Mouse (Mus musculus): ENCODE results near the gene Trim67.

Gene Trim67

DNA sequence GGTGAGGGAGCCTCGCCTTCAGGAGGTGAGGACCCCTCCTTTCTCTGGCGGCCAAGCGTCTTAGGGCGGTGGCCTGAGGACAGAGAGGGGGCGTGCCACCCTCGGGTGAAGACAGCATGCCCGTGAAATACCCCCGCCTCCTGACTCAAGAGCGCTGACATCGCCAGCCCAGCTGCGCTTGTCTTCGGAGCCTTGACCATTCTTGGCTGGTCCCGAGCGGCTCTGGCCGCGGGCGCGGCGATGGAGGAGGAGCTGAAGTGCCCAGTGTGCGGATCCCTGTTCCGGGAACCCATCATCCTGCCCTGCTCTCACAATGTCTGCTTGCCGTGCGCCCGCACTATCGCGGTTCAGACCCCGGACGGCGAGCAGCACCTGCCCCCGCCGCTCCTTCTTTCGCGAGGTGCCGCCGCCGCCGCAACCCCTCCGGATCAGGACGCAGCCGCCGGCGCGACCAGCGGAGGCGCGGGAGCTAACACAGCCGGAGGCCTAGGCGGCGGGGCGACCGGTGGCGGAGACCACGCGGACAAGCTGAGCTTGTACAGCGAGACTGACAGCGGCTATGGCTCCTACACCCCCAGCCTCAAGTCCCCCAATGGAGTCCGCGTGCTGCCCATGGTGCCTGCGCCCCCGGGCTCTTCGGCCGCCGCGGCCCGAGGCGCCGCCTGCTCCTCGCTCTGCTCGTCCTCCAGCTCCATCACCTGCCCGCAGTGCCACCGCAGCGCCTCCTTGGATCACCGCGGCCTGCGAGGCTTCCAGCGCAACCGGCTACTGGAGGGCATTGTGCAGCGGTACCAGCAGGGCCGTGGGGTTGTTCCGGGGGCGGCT is 981 bp downstream of the Trim67 start:
- ATAC-seq (ENCODE audit: low TSS enrichment), result peak; percentile 21; the same call in 1 of the 2 replicates

- peak; percentile 64; the same call in 1 of the 2 replicates for ATAC-seq (ENCODE audit: low TSS enrichment)
Measured at GRCm38 (mm10) chr8:124794486-124794780, 1.5 kb downstream of the Trim67 start.

DNA sequence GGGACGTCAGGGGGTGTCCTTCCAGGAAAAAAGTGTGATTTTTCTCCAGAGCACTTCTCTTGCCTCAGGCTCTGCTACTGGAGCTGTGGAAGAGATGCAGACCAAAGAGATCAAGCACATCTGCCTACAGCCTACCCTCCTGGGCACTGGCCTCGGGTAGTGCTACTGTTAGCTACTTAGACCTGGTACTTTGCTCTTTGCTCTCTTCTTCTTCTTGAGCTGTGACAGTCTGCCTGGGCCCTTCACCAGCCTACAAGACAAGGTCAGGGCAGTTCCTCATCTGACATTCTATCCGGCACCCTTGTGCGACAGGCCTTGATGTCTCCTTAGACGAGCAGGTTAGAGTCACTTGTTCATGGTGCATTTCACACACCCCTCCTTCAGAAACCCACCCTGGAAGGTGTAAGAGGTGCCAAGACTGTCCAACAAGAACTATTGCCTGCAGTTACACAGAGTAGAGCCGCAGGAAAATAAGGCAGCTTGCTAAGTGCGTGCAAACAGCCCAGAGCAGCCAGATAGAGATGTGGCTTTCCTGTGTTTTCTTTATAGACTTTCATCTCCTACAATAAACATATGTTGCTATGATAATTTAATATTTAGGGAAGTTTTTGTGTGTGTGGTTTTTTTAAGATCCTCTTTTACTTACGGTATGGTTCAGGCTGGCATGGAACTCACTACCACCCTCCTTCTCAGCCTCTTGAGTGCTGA is 3.0 kb downstream of the Trim67 start:
- ATAC-seq (ENCODE audit: low TSS enrichment), result no peak

DNA sequence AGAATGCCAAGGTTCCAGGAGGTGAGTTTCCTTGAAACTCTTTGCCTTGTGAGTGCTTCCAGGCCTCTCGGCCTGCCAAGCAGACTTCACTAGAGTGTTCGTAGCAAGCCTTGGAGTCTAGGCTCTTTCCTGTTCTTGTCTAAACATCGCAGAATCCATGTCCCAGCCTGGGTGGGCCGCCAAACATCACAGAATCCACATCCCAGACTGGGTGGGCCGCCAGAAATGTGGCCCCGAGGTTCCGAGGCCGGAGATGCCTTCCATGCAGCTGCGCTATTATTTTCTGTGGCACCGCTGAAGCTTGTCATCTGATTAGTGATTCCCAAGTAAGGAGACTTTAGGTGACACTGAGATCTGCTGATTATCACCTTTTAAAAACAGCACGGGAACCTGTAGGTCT is 7.7 kb downstream of the Trim67 start:
- no peak for ATAC-seq (ENCODE audit: low TSS enrichment)

DNA sequence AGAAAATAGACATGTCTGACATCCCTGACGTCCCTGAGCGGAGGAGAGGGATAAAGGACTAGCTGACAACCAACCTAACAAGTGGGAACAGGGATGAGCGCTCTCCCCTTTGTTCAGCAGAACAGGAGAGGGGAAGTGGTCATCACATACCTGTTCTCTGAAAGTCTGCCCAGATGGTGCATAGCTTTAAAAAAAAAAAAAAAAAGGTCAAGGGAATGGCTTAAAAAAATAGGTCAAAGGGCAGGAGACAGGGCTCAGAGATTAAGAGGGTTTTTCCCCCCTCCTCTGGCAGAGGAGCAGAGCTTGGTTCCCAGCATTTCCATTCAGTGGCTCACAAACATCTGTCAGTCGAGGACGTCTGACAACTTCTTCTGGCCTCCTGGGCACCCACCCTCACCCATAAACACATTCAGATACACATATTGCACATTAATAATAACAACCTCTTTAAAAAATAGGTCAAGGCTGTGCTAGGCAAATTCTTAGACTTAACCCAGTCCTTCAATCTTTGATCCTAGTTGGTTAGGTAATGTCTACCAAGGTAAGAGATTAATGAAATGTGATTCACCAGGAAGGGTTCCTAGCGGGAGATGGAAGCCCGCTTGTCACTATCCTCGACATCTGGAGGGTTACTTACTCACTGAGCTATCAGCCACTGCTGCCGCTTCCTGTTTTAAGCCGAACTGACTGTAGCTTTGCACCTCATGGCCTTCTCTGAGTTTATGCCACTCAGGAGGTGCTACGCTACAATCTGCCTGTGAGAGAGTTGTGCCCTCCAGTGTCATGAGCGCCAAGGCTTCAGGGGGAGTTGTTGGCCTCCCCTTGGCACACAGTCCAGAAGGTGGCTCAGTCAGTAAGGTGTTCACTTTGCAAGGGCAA is 11.2 kb downstream of the Trim67 start:
- ATAC-seq (ENCODE audit: low TSS enrichment), result no peak

GRCm38 (mm10) chr8:124805990-124806389 is 13.1 kb downstream of the Trim67 start:
- ATAC-seq (ENCODE audit: low TSS enrichment), result no peak

- ATAC-seq (ENCODE audit: low TSS enrichment), result no peak
Measured at GRCm38 (mm10) chr8:124809419-124809818, 16.5 kb downstream of the Trim67 start.

GRCm38 (mm10) chr8:124810056-124810610 is 17.2 kb downstream of the Trim67 start:
- no peak for ATAC-seq (ENCODE audit: low TSS enrichment)

GRCm38 (mm10) chr8:124810689-124811394 is 17.9 kb downstream of the Trim67 start:
- no peak for ATAC-seq (ENCODE audit: low TSS enrichment)

DNA sequence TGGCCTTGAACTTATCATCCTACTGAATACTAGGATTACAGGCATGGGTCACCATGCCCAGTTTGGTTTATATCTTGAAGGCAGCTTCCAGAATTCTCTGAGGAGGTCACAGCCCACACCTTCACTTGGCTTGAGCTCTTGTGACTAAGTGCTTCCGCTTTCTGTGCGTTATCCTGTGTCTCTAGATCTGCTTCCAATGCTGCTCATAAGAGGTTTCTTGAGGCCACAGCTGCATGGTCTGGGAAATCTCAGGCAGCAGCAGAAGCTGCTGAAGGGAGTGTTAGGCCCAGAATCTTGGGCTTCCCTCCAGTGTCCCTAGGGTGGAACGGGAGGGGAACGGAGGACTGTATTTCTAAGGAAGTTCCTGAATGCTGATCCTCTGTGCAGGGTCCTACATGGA is 20.4 kb downstream of the Trim67 start:
- no peak for ATAC-seq (ENCODE audit: low TSS enrichment)

- no peak for ATAC-seq (ENCODE audit: low TSS enrichment)
Measured at GRCm38 (mm10) chr8:124815870-124816269, 23.0 kb downstream of the Trim67 start.

- no peak for ATAC-seq (ENCODE audit: low TSS enrichment)
Measured at GRCm38 (mm10) chr8:124816866-124817265, 24.0 kb downstream of the Trim67 start.

DNA sequence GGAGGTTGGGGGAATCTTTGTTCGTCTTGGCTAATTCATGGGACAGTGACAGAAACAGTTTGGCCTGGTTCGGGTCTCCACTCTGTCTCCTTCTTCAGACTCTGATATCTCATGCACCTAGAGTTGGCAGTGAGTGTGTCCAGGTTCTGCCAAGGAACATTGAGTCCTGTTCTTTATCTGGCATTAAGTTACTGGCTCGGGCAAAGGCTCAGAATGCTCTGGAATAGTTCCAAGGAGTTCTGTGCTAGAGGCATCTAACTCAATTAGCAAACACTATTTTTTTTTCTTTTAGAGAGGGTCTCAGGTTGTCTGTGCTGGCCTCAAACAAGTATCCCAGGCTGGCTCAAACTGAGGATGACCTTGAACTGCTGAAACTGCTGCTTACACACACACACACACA is 24.5 kb downstream of the Trim67 start:
- ATAC-seq (ENCODE audit: low TSS enrichment), result no peak

GRCm38 (mm10) chr8:124819612-124820115 is 26.8 kb downstream of the Trim67 start:
- no peak for ATAC-seq (ENCODE audit: low TSS enrichment)

- no peak for ATAC-seq (ENCODE audit: low TSS enrichment)
Measured at GRCm38 (mm10) chr8:124820125-124820524, 27.2 kb downstream of the Trim67 start.

- ATAC-seq (ENCODE audit: low TSS enrichment), result no peak
Measured at GRCm38 (mm10) chr8:124823497-124823896, 30.6 kb downstream of the Trim67 start.

DNA sequence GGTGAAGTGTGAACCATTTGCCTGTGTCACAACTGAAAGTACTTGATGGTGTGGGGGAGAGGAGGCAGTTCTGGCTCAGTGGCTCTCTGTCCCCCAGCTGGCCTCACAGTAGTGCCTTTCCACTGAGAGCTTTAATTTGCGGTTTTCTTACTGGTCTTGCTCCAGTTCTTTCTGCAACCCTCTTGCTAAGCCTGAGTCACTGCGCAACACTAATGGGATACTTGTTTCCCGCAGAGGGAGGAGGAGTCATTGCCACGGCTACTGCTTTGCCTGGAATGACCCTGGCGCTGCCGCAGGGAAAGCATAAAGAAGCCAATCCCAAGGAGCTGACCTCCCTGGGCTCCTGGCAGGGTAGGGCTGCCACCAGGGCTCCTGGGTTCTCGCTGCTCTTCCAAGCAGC is 33.8 kb downstream of the Trim67 start:
- ATAC-seq (ENCODE audit: low TSS enrichment), result peak; percentile 57; the same call in 1 of the 2 replicates

- ATAC-seq (ENCODE audit: low TSS enrichment), result no peak; the same call in 1 of the 2 replicates
Measured at GRCm38 (mm10) chr8:124827387-124827786, 34.5 kb downstream of the Trim67 start.

DNA sequence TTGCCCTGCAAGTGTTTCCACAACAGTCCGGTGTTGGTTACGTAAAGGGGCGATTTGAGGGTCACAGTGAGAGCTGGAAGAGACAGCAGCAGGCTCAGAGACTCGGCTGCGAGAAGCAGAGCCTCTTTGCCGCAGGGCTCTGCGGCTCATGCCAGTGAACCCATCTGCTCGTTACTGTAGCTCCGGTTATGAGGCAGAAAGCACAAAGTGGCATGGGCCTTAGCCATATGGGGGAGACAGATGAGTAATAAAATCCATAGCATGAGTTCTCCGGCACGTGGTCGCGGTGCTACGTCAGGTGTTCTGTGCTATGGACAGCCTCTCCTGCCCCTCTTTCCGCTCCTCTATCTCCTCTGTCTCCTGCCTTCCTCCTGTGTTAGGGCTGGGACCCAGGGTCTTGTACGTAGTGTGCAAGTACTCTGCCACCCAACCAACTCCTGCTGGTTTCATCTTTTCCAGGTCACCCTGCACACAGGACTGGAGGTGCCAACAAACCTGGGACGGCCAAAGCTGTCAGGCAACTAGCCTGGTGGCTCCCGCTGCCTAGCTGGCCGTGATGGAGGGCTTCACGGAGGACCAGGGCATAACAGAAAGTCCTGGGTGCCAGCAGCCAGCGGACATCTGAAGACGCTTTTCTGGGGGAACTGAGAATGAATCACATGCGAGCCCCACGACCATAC is 35.8 kb downstream of the Trim67 start:
- ATAC-seq (ENCODE audit: low TSS enrichment), result no peak

DNA sequence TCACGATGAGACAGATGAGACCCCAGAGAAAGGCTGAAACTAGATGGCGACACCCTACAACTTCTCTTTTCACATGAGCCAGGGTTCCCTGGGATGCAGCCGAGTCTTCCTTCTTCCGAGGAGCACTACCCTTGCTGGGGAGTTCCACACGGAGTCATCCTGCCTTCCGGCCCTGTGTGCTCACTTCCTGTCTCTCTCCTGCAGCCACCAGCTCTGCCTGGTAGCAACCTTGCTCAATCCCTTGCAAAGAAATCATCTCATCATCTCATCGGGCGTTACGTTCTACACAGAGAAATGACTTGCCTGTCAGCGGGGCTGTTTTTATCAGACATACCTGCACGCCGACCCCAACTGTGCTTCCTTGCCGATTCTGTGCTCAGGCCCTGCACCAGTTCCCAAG is 37.2 kb downstream of the Trim67 start:
- ATAC-seq (ENCODE audit: low TSS enrichment), result no peak

GRCm38 (mm10) chr8:124831531-124831930 is 38.6 kb downstream of the Trim67 start:
- no peak for ATAC-seq (ENCODE audit: low TSS enrichment)
